Comparison of ENCODE assay signal across 17 mouse cellular contexts in genomic region chr4:59255988-59256387, GRCm38 (mm10).
A peak's percentile ranks its signal among the peaks of the same experiment; 100 is the strongest.
DNase-seq lines count a peak whose midpoint lies in the region; ATAC-seq and TF ChIP-seq lines count a peak whose summit lies in the region.
"Had no signal": no experiment of that assay in that cellular context is flagged by ENCODE, and none has a peak within 500 bp of the region (broad histone marks: within the 10 kb centered on the region; RNA-seq: fewer than 3 reads in every experiment).

No protein-coding gene starts in this region.

- H3K79me2 ChIP-seq in myocyte (ENCODE audit: control insufficient read depth, insufficient read depth) = no peaks in the 10 kb centered on the region

- no peak overlapping the region for H3K4me2 ChIP-seq in heart, postnatal 0 days (ENCODE audit: low read depth, low read length)
- H3K4me2 ChIP-seq in myocyte (ENCODE audit: low read depth) = peak overlapping the region; percentile 53
- H3K4me2 ChIP-seq: embryonic facial prominence, embryonic 13.5 days; heart, embryonic 12.5 days; hindbrain, embryonic 15.5 days had no signal

- TF ChIP-seq POLR2A in spleen, adult 2 months (IDR thresholded peaks at IDR 0.05; ENCODE audit: low read depth, low read length) = no peak
- no peak for TF ChIP-seq POLR2A in myocyte (IDR thresholded peaks at IDR 0.05; ENCODE audit: insufficient read length, low read depth)

- peaks cover 4% of the 10 kb centered on the region; the same call in 1 of the 2 replicates for H3K4me1 ChIP-seq in heart, postnatal 0 days (ENCODE audit: control insufficient read depth, insufficient read depth)
- H3K4me1 ChIP-seq in spleen, adult 2 months (ENCODE audit: control insufficient read depth, insufficient read depth, insufficient read length) = peaks cover 38% of the 10 kb centered on the region; the same call in 1 of the 2 replicates
- H3K4me1 ChIP-seq: embryonic facial prominence, embryonic 13.5 days; hindbrain, embryonic 15.5 days had no signal

- H3K36me3 ChIP-seq in heart, postnatal 0 days (replicated peaks; ENCODE audit: control insufficient read depth, insufficient read depth, low read length) = no peaks in the 10 kb centered on the region
- no peaks in the 10 kb centered on the region for H3K36me3 ChIP-seq in spleen, adult 2 months (ENCODE audit: control insufficient read depth, insufficient read depth, low read length)
- H3K36me3 ChIP-seq in myocyte (ENCODE audit: control insufficient read depth, insufficient read depth) = no peaks in the 10 kb centered on the region
- H3K36me3 ChIP-seq: embryonic facial prominence, embryonic 13.5 days; G1E; heart, embryonic 12.5 days; hindbrain, embryonic 15.5 days had no signal

- 57% methylated on average over 5 of the region's 5 CpGs for whole genome bisulfite sequencing in heart, postnatal 0 days
- WGBS in spleen, adult 2 months = 25% methylated on average over 5 of the region's 5 CpGs

- no peak for DNase-seq in heart, postnatal 0 days (ENCODE audit: low spot score)
- no peak for DNase-seq in heart, adult 18-20 months
- DNase-seq in spleen, adult 2 months (ENCODE audit: low read depth in 1 of 2, low spot score in 2 of 2) = no peak
- no peak for DNase-seq in spleen, postnatal 10 days (ENCODE audit: low spot score in 2 of 2)
- DNase-seq in frontal cortex, adult 2 months (ENCODE audit: extremely low spot score in 1 of 2, low spot score in 1 of 2) = no peak
- DNase-seq in left cerebral cortex, postnatal 14 days (ENCODE audit: low spot score in 2 of 2) = no peak
- DNase-seq: adrenal gland, postnatal 10 days; cerebellum, adult 11-12 months; cerebellum, adult 9-10 months; cerebellum, postnatal 25 days; heart, postnatal 36 days had no signal

- TF ChIP-seq EP300 in heart, postnatal 0 days (IDR thresholded peaks at IDR 0.05; ENCODE audit: low read depth) = no peak

- no peaks in the 10 kb centered on the region for H3K27me3 ChIP-seq in heart, postnatal 0 days (ENCODE audit: control insufficient read depth, insufficient read depth, low read length)
- no peaks in the 10 kb centered on the region for H3K27me3 ChIP-seq in spleen, adult 2 months (ENCODE audit: control insufficient read depth, insufficient read depth, low read length)
- H3K27me3 ChIP-seq in myocyte (ENCODE audit: control insufficient read depth, insufficient read depth, insufficient read length) = no peaks in the 10 kb centered on the region
- H3K27me3 ChIP-seq: embryonic facial prominence, embryonic 13.5 days; heart, embryonic 12.5 days; hindbrain, embryonic 15.5 days had no signal

- no peak overlapping the region for H3K9ac ChIP-seq in heart, postnatal 0 days (replicated peaks; ENCODE audit: low read depth, low read length)
- H3K9ac ChIP-seq: embryonic facial prominence, embryonic 13.5 days; heart, embryonic 12.5 days; hindbrain, embryonic 15.5 days had no signal

- H3K4me3 ChIP-seq in heart, postnatal 0 days (ENCODE audit: low read depth, low read length) = no peak overlapping the region
- no peak overlapping the region for H3K4me3 ChIP-seq in spleen, adult 2 months (ENCODE audit: extremely low read depth, insufficient read depth, insufficient read length)
- H3K4me3 ChIP-seq in myocyte = no peak overlapping the region
- H3K4me3 ChIP-seq: embryonic facial prominence, embryonic 13.5 days; heart, embryonic 12.5 days; hindbrain, embryonic 15.5 days had no signal

- no peak overlapping the region for H3ac ChIP-seq in myocyte (ENCODE audit: control insufficient read depth, insufficient read length)

- no peaks in the 10 kb centered on the region for H3K9me3 ChIP-seq in heart, postnatal 0 days (replicated peaks; ENCODE audit: control insufficient read depth, low read length)
- H3K9me3 ChIP-seq: embryonic facial prominence, embryonic 13.5 days; G1E; heart, embryonic 12.5 days; hindbrain, embryonic 15.5 days had no signal

- TF ChIP-seq CTCF in heart, postnatal 0 days (IDR thresholded peaks at IDR 0.05; ENCODE audit: low read depth) = no peak
- no peak for TF ChIP-seq CTCF in spleen, adult 2 months (IDR thresholded peaks at IDR 0.05; ENCODE audit: extremely low read depth, insufficient read depth, insufficient read length, insufficient replicate concordance)

- intact Hi-C loops in left cerebral cortex, postnatal 14 days (cut with DNase I) = no loop called here

- peak overlapping the region; percentile 20; the same call in 1 of the 2 replicates for H3K27ac ChIP-seq in heart, postnatal 0 days (ENCODE audit: low read depth)
- peak overlapping the region; percentile 42 for H3K27ac ChIP-seq in spleen, adult 2 months (ENCODE audit: insufficient read depth, low read length)
- H3K27ac ChIP-seq: embryonic facial prominence, embryonic 13.5 days; hindbrain, embryonic 15.5 days had no signal

- ATAC-seq in heart, postnatal 0 days (ENCODE audit: insufficient read depth, low read depth) = no peak; the same call in 1 of the 2 replicates
- ATAC-seq: forebrain, embryonic 14.5 days had no signal

TF ChIP-seq in myocyte, 11 proteins besides CTCF, POLR2A, EP300 and RAD21:
- peak; percentile 87 to 98 (median 98) for TF ChIP-seq MYOD1 (IDR thresholded peaks at IDR 0.05; ENCODE audit: control insufficient read depth in 1 of 3, insufficient read length in 2 of 3, low read depth in 2 of 3)
- peak; percentile 98 for TF ChIP-seq TCF12 (IDR thresholded peaks at IDR 0.05; ENCODE audit: insufficient read depth, poor library complexity, severe bottlenecking)
- TF ChIP-seq MYOG (IDR thresholded peaks at IDR 0.05; ENCODE audit: control insufficient read depth in 1 of 3, insufficient read depth in 1 of 3, insufficient read length in 2 of 3, low read depth in 2 of 3) = peak; percentile 80 to 98 (median 98)
- TF ChIP-seq CEBPB (IDR thresholded peaks at IDR 0.05; ENCODE audit: insufficient read depth, poor library complexity, severe bottlenecking) = no peak
- no peak for TF ChIP-seq USF1 (IDR thresholded peaks at IDR 0.05; ENCODE audit: low read depth)
- no peak for TF ChIP-seq REST (IDR thresholded peaks at IDR 0.05; ENCODE audit: insufficient read depth, insufficient read length)
- peak; percentile 89 for TF ChIP-seq TCF3 (IDR thresholded peaks at IDR 0.05; ENCODE audit: insufficient read length, low read depth)
TF ChIP-seq in myocyte: peak in this region for 4.
